Mouse (Mus musculus): ENCODE results near the gene Cks2. TPM values are rescaled to one million over a fixed set of nuclear protein-coding genes. Genes with fewer than 3 reads are reported as not detected.

Gene Cks2
- polyA plus RNA-seq, 1 experiment from 2014 or later, result 300 TPM

- ATAC-seq (ENCODE audit: insufficient number of reproducible peaks, insufficient read depth, low FRiP score, low read depth), result no peak
- H3K27me3 ChIP-seq (ENCODE audit: control insufficient read depth, insufficient read depth, low read length), result no peaks in the 10 kb centered on the region
- H3K9me3 ChIP-seq (ENCODE audit: control insufficient read depth, low read length), result no peaks in the 10 kb centered on the region
- peaks cover 35% of the 10 kb centered on the region for H3K36me3 ChIP-seq (ENCODE audit: control insufficient read depth, insufficient read depth, low read length)
- no peak overlapping the region for H3K9ac ChIP-seq (ENCODE audit: low read length)
- peaks cover 5 to 39% of the 10 kb centered on the region in 2 experiments; a peak in 3 of 4 replicates for H3K4me1 ChIP-seq (ENCODE audit: control insufficient read depth in 2 of 2, insufficient read depth in 2 of 2, low read length in 2 of 2)
- H3K27ac ChIP-seq (replicated peaks in 1 of 2; ENCODE audit: control insufficient read depth in 1 of 2, insufficient read depth in 1 of 2, low read depth in 2 of 2, low read length in 2 of 2), result no peak overlapping the region
- H3K4me2 ChIP-seq (ENCODE audit: low read length), result no peak overlapping the region
- no peak overlapping the region for H3K4me3 ChIP-seq (ENCODE audit: control insufficient read depth in 1 of 2, insufficient read depth in 1 of 2, low read depth in 1 of 2, low read length in 2 of 2)
- 64% methylated on average over 1 of the region's 1 CpGs for WGBS
These were observed 4.7 kb downstream of the Cks2 start for GRCm38 (mm10) chr13:51649740-51650139.

GRCm38 (mm10) chr13:51651408-51652064 is 6.5 kb downstream of the Cks2 start, which contains the start of gene Secisbp2:
Gene Secisbp2 (plus strand): TSS chr13:51651697.
- Histone ChIP-seq H3K27me3 (ENCODE audit: control insufficient read depth, insufficient read depth, low read length) (no peaks in the 10 kb centered on the region), H3K36me3 (ENCODE audit: control insufficient read depth, insufficient read depth, low read length) (peaks cover 53% of the 10 kb centered on the region), H3K9me3 (ENCODE audit: control insufficient read depth, low read length) (no peaks in the 10 kb centered on the region), H3K27ac (replicated peaks in 1 of 2; ENCODE audit: control insufficient read depth in 1 of 2, insufficient read depth in 1 of 2, low read depth in 2 of 2, low read length in 2 of 2) (peak within 1 kb of the TSS; percentile 84 to 88), H3K4me2 (ENCODE audit: low read length) (peak within 1 kb of the TSS; percentile 86), H3K4me1 (ENCODE audit: control insufficient read depth in 2 of 2, insufficient read depth in 2 of 2, low read length in 2 of 2) (peaks cover 5 to 38% of the 10 kb centered on the region in 2 experiments; a peak in 3 of 4 replicates), H3K9ac (ENCODE audit: low read length) (peak within 1 kb of the TSS; percentile 84), H3K4me3 (ENCODE audit: control insufficient read depth in 1 of 2, insufficient read depth in 1 of 2, low read depth in 1 of 2, low read length in 2 of 2) (peak within 1 kb of the TSS; percentile 76 to 90)
- 1% methylated on average over 69 of the region's 69 CpGs for WGBS
- peak; percentile 88 for ATAC-seq (ENCODE audit: insufficient number of reproducible peaks, insufficient read depth, low FRiP score, low read depth)

- Histone ChIP-seq H3K27ac (replicated peaks in 1 of 2; ENCODE audit: control insufficient read depth in 1 of 2, insufficient read depth in 1 of 2, low read depth in 2 of 2, low read length in 2 of 2) (no peak overlapping the region), H3K9me3 (ENCODE audit: control insufficient read depth, low read length) (no peaks in the 10 kb centered on the region), H3K4me3 (ENCODE audit: control insufficient read depth in 1 of 2, insufficient read depth in 1 of 2, low read depth in 1 of 2, low read length in 2 of 2) (no peak overlapping the region), H3K4me1 (ENCODE audit: control insufficient read depth in 2 of 2, insufficient read depth in 2 of 2, low read length in 2 of 2) (peaks cover 5 to 21% of the 10 kb centered on the region in 2 experiments; a peak in 2 of 4 replicates), H3K9ac (ENCODE audit: low read length) (no peak overlapping the region), H3K4me2 (ENCODE audit: low read length) (no peak overlapping the region), H3K27me3 (ENCODE audit: control insufficient read depth, insufficient read depth, low read length) (no peaks in the 10 kb centered on the region), H3K36me3 (ENCODE audit: control insufficient read depth, insufficient read depth, low read length) (peaks cover 69% of the 10 kb centered on the region)
- no peak for ATAC-seq (ENCODE audit: insufficient number of reproducible peaks, insufficient read depth, low FRiP score, low read depth)
- WGBS, result 89% methylated on average over 6 of the region's 6 CpGs
These were observed 8.1 kb downstream of the Cks2 start for GRCm38 (mm10) chr13:51653159-51653558.

- Histone ChIP-seq H3K4me1 (ENCODE audit: control insufficient read depth in 2 of 2, insufficient read depth in 2 of 2, low read length in 2 of 2) (peaks cover 5 to 17% of the 10 kb centered on the region in 2 experiments; a peak in 2 of 4 replicates), H3K4me3 (ENCODE audit: control insufficient read depth in 1 of 2, insufficient read depth in 1 of 2, low read depth in 1 of 2, low read length in 2 of 2) (no peak overlapping the region), H3K36me3 (ENCODE audit: control insufficient read depth, insufficient read depth, low read length) (peaks cover 77% of the 10 kb centered on the region), H3K9me3 (ENCODE audit: control insufficient read depth, low read length) (no peaks in the 10 kb centered on the region), H3K9ac (ENCODE audit: low read length) (no peak overlapping the region), H3K27ac (replicated peaks in 1 of 2; ENCODE audit: control insufficient read depth in 1 of 2, insufficient read depth in 1 of 2, low read depth in 2 of 2, low read length in 2 of 2) (no peak overlapping the region), H3K27me3 (ENCODE audit: control insufficient read depth, insufficient read depth, low read length) (no peaks in the 10 kb centered on the region), H3K4me2 (ENCODE audit: low read length) (no peak overlapping the region)
- WGBS, result 69% methylated on average over 9 of the region's 9 CpGs
- no peak for ATAC-seq (ENCODE audit: insufficient number of reproducible peaks, insufficient read depth, low FRiP score, low read depth)
These were observed 8.9 kb downstream of the Cks2 start for GRCm38 (mm10) chr13:51653961-51654360.

GRCm38 (mm10) chr13:51656516-51657235 is 11.6 kb downstream of the Cks2 start:
- H3K4me2 ChIP-seq (ENCODE audit: low read length), result no peak overlapping the region
- no peaks in the 10 kb centered on the region for H3K27me3 ChIP-seq (ENCODE audit: control insufficient read depth, insufficient read depth, low read length)
- H3K9ac ChIP-seq (ENCODE audit: low read length), result no peak overlapping the region
- no peaks in the 10 kb centered on the region for H3K9me3 ChIP-seq (ENCODE audit: control insufficient read depth, low read length)
- peaks cover 89% of the 10 kb centered on the region for H3K36me3 ChIP-seq (ENCODE audit: control insufficient read depth, insufficient read depth, low read length)
- ATAC-seq (ENCODE audit: insufficient number of reproducible peaks, insufficient read depth, low FRiP score, low read depth), result no peak
- WGBS, result 92% methylated on average over 13 of the region's 13 CpGs
- H3K27ac ChIP-seq (replicated peaks in 1 of 2; ENCODE audit: control insufficient read depth in 1 of 2, insufficient read depth in 1 of 2, low read depth in 2 of 2, low read length in 2 of 2), result no peak overlapping the region
- peaks cover 2 to 13% of the 10 kb centered on the region in 2 experiments; a peak in 1 of 4 replicates for H3K4me1 ChIP-seq (ENCODE audit: control insufficient read depth in 2 of 2, insufficient read depth in 2 of 2, low read length in 2 of 2)
- no peak overlapping the region for H3K4me3 ChIP-seq (ENCODE audit: control insufficient read depth in 1 of 2, insufficient read depth in 1 of 2, low read depth in 1 of 2, low read length in 2 of 2)

GRCm38 (mm10) chr13:51658094-51658493 is 13.1 kb downstream of the Cks2 start:
- peaks cover 0 to 6% of the 10 kb centered on the region in 2 experiments; a peak in 1 of 4 replicates for H3K4me1 ChIP-seq (ENCODE audit: control insufficient read depth in 2 of 2, insufficient read depth in 2 of 2, low read length in 2 of 2)
- WGBS, result 87% methylated on average over 3 of the region's 3 CpGs
- peaks cover 95% of the 10 kb centered on the region for H3K36me3 ChIP-seq (ENCODE audit: control insufficient read depth, insufficient read depth, low read length)
- H3K27me3 ChIP-seq (ENCODE audit: control insufficient read depth, insufficient read depth, low read length), result no peaks in the 10 kb centered on the region
- H3K9ac ChIP-seq (ENCODE audit: low read length), result no peak overlapping the region
- H3K4me2 ChIP-seq (ENCODE audit: low read length), result no peak overlapping the region
- no peak overlapping the region for H3K27ac ChIP-seq (replicated peaks in 1 of 2; ENCODE audit: control insufficient read depth in 1 of 2, insufficient read depth in 1 of 2, low read depth in 2 of 2, low read length in 2 of 2)
- no peaks in the 10 kb centered on the region for H3K9me3 ChIP-seq (ENCODE audit: control insufficient read depth, low read length)
- no peak overlapping the region for H3K4me3 ChIP-seq (ENCODE audit: control insufficient read depth in 1 of 2, insufficient read depth in 1 of 2, low read depth in 1 of 2, low read length in 2 of 2)
- ATAC-seq (ENCODE audit: insufficient number of reproducible peaks, insufficient read depth, low FRiP score, low read depth), result no peak

- 96% methylated on average over 7 of the region's 7 CpGs for WGBS
- Histone ChIP-seq H3K36me3 (ENCODE audit: control insufficient read depth, insufficient read depth, low read length) (peaks cover 96% of the 10 kb centered on the region), H3K4me1 (ENCODE audit: control insufficient read depth in 2 of 2, insufficient read depth in 2 of 2, low read length in 2 of 2) (no peaks in the 10 kb centered on the region), H3K27me3 (ENCODE audit: control insufficient read depth, insufficient read depth, low read length) (no peaks in the 10 kb centered on the region), H3K27ac (replicated peaks in 1 of 2; ENCODE audit: control insufficient read depth in 1 of 2, insufficient read depth in 1 of 2, low read depth in 2 of 2, low read length in 2 of 2) (no peak overlapping the region), H3K4me3 (ENCODE audit: control insufficient read depth in 1 of 2, insufficient read depth in 1 of 2, low read depth in 1 of 2, low read length in 2 of 2) (no peak overlapping the region), H3K9me3 (ENCODE audit: control insufficient read depth, low read length) (no peaks in the 10 kb centered on the region), H3K9ac (ENCODE audit: low read length) (no peak overlapping the region), H3K4me2 (ENCODE audit: low read length) (no peak overlapping the region)
- ATAC-seq (ENCODE audit: insufficient number of reproducible peaks, insufficient read depth, low FRiP score, low read depth), result no peak
These were observed 14.5 kb downstream of the Cks2 start for GRCm38 (mm10) chr13:51659573-51659972.
